Mouse (Mus musculus) leukemia stem cell, adult 10-12 weeks (primary cell): Measurements from ENCODE around the gene Igdcc4. TPM values are rescaled to one million over a fixed set of nuclear protein-coding genes. Genes with fewer than 3 reads are reported as not detected.

Experiments used
- polyA plus RNA-seq: library from polyadenylated mRNA; stranded (reverse); fragments of >175 nt; gene quantifications from 2 replicates; pipeline ENCODE4 v1.2.3, GENCODE M21; 2012; ENCODE audit warnings: low replicate concordance

Igdcc4 gene
- 0.06 and 0.25 TPM in 2 replicates for polyA plus RNA-seq

DNA sequence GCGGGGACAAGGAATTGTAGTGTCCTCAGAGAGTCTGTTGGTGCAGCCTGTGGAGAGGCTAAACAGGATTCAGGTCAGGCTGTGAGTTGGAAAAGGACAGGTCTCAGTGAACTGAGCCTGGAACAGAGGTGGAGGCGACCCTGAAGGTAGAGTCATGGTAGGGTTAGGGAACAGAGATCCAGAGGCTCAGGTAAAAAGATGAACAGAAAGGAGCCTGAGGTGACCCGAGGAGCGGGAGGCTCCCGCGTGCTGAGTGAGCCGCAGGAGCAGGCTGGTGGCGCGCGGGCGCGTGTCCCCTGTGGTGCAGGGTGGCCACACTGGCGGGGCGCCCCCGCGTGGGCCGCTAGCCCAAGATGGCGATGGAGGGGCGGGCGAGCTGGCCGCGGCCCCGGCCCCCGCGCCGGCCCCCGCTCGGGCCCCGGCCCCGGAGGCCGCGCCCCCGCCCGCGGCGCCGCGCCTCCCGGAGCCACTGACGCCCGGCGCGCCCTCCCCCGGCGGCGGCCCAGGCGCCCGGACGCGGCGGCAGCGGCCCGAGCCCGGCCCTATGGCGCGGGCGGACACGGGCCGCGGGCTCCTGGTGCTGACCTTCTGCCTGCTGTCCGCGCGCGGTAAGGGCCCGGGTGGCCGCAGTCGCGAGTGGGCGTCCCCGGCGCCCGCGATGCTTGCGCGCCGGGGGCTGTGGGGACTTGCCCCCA lies at the start of gene Igdcc4:
TSS of gene Igdcc4 (plus strand) at position 496 of the 695 bp plus-strand sequence.

DNA sequence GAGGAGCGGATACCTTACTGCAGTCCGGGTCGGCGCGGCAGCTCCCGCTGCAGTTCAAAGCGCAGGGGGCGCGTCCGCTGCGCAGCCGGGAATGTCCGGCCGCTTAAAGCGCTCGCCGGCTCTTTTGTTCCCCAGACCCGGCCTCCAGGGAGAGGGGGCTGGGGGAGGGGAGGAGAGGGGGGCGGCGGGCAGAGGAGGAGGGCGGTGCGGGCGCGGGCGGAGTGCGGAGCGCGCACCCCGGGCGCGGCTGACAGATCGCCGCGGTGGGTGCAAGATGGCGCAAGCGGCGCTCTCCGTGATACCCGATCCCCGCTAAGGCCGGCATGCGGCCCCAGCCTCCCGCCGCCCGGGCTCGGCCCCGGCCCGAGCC lies 39.6 kb downstream of the Igdcc4 start, which contains the start of gene Igdcc3:
TSS of gene Igdcc3 (plus strand) at position 254 of the 370 bp plus-strand sequence.

Other genes starting within 250 kb of the Igdcc4 start
- gene Slc24a1, start 149.9 kb upstream of the Igdcc4 start, polyA plus RNA-seq = not detected in 2 replicates
- gene Ints14, start 140.6 kb upstream of the Igdcc4 start, polyA plus RNA-seq = 29.2 and 36.6 TPM in 2 replicates
- 3.9 and 6.0 TPM in 2 replicates for gene Hacd3, start 79.8 kb upstream of the Igdcc4 start, polyA plus RNA-seq
- gene Dpp8, start 69.1 kb upstream of the Igdcc4 start, polyA plus RNA-seq = 5.8 and 9.9 TPM in 2 replicates
- 0.17 TPM in 1 of 2 replicates, not detected in the other for gene Igdcc3, start 39.7 kb downstream of the Igdcc4 start, polyA plus RNA-seq
- gene Parp16, start 93.9 kb downstream of the Igdcc4 start, polyA plus RNA-seq = 6.9 and 7.6 TPM in 2 replicates
- gene Cilp, start 163.7 kb downstream of the Igdcc4 start, polyA plus RNA-seq = 0.13 TPM in 1 of 2 replicates, not detected in the other
- gene Clpx, start 192.8 kb downstream of the Igdcc4 start, polyA plus RNA-seq = 10.6 and 14.9 TPM in 2 replicates
- gene Pdcd7, start 244.6 kb downstream of the Igdcc4 start, polyA plus RNA-seq = 35.7 and 51.3 TPM in 2 replicates